Mouse (Mus musculus) spleen, adult 2 months (tissue): ENCODE data around the gene Bmpr1a.

Experiments
- CTCF ChIP-seq: fragments of 200-500 bp; IDR thresholded peaks from 2 replicates; pipeline ENCODE4 v1.5.1; 2011; ENCODE audit warnings: mild to moderate bottlenecking, inconsistent platforms; ENCODE audit not compliant: insufficient read depth, insufficient read length, insufficient replicate concordance; ENCODE audit errors: extremely low read depth
- POLR2A ChIP-seq: fragments of 200-500 bp; IDR thresholded peaks from 2 replicates; pipeline ENCODE4 v1.6.1; 2011; ENCODE audit warnings: low read depth, low read length, inconsistent platforms

DNA sequence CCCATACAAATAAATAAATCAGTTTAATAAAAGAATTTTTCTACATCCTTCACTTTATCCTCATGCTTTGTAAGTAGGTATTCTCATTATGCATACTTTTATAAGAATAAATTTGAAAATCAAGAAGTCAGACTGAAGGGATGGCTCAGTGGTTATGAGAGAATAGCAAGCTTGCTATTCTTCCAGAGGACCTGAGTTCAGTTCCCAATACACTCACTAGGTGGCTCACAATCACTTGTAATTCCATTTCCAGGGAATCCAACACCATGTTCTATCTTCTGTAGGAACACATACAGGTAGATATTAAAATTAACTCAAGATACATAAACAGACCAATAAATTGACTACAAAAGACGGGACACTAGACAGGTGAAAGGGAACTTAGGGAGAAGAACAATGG is 44.3 kb downstream of the Bmpr1a start:
- TF ChIP-seq POLR2A (no peak), CTCF (no peak)
